Mouse (Mus musculus): ENCODE measurements around the gene Armh3. TPM values are rescaled to one million over a fixed set of nuclear protein-coding genes. Genes with fewer than 3 reads are reported as not detected.
"Not testable (repeated sequence)": the region's sequence is repeated elsewhere in the genome, so short reads cannot be mapped to it uniquely, and the experiment has no call there.

Armh3 gene
- polyA plus RNA-seq, 1 experiment, result 15.3 TPM

DNA sequence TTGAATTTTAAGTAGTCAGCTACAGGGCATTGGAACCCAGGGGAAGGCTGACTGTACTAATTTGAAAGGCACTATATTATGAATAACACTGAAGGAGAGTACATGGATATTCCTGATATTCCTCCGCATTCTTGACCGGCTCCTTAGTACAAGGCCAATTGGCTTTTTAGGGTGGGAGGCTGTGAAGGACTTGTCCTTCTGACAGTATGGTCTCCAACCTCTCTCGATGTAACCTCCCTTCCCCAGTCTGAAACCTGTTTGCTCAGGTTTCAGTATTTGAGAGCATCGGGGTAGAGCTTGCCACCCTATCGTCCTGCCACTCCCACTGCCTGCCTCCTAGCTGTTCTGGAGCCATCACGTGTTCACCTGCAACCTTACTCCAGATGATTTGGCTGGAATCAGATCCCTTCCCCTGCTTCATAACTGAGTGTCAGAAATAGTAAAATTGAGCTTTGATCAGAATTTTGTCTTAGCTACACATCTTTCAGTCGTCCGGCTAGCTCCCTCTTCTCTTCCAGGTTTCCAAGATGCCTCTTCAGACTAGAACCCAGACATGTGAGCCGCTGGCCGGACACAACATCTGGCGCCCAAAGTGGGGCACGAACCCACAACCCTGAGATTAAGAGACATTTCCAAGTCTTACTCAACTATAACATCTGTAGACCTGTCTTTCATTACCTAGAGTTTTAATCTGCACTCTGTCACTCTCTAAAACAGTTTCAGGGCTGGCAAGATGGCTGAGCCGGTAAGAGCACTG lies 4.1 kb downstream of the Armh3 start:
- TF ChIP-seq CTCF (IDR thresholded peaks at IDR 0.05; ENCODE audit: borderline replicate concordance, insufficient read depth, low read length), result no peak
- TF ChIP-seq POLR2A (IDR thresholded peaks at IDR 0.05; ENCODE audit: low read depth, low read length), result no peak
- no peak overlapping the region for H3K27ac ChIP-seq (ENCODE audit: insufficient read depth, low read length)
- no peaks in the 10 kb centered on the region for H3K4me1 ChIP-seq (ENCODE audit: control insufficient read depth, insufficient read depth, low read length)
- no peak overlapping the region for H3K4me3 ChIP-seq (ENCODE audit: insufficient read depth, low read length)

DNA sequence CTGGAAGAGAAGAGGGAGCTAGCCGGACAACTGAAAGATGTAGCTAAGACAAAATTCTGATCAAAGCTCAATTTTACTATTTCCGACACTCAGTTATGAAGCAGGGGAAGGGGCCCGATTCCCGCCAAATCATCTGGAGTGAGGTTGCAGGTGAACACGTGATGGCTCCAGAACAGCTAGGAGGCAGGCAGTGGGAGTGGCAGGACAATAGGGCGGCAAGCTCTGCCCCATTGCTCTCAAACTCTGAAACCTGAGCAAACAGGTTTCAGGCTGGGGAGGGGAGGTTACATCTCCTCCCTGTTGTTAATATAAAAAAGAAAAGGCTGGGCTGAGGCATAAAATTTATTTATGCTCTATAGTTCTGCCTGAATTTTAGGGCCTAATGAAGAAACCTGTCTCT lies 4.8 kb downstream of the Armh3 start:
- H3K27ac ChIP-seq (ENCODE audit: insufficient read depth, low read length); H3K4me1 ChIP-seq (ENCODE audit: control insufficient read depth, insufficient read depth, low read length); H3K4me3 ChIP-seq (ENCODE audit: insufficient read depth, low read length): not testable (repeated sequence)

DNA sequence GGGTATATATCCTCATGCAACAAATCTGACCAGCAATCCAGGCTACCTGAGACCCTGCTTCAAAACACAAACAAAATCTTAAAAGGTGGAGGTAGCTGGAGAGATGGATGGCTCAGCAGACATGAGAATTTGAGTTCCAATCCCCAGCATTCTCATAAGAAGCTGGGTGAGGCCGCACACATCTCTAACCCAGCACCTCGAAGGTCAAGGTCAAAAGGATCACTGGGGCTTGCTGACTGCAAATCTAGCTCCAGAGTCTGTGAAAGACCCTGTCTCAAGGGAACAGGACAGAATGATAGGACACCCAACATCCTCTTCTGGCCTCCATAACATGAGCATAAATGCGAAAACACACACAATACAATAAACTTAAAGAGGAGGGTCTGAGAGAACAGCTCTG lies 7.1 kb downstream of the Armh3 start:
- Histone ChIP-seq H3K4me1 (ENCODE audit: control insufficient read depth, insufficient read depth, low read length) (no peaks in the 10 kb centered on the region), H3K27ac (ENCODE audit: insufficient read depth, low read length) (no peak overlapping the region), H3K4me3 (ENCODE audit: insufficient read depth, low read length) (no peak overlapping the region)
- no peak for TF ChIP-seq CTCF (IDR thresholded peaks at IDR 0.05; ENCODE audit: borderline replicate concordance, insufficient read depth, low read length)
- no peak for TF ChIP-seq POLR2A (IDR thresholded peaks at IDR 0.05; ENCODE audit: low read depth, low read length)

DNA sequence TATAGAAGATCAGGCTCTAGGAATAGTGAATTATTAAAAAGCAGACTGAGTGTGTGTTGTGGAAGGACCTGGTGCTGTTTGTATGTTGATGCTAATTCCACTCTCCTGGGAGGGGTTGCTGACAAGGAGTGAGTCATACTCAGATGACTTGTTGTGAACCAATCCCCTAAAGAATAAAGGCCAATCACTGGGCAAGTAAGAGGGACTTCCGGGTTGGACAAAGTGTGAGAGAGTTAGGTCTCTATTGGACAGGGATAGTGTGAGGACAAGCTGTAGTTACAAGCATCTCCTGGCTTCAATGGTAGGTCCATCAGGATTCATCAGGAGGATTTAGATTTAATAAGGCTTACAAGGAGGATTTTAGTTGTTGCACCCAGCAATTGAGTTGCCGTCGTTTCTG lies 10.1 kb downstream of the Armh3 start:
- H3K27ac ChIP-seq (ENCODE audit: insufficient read depth, low read length), result no peak overlapping the region
- no peak overlapping the region for H3K4me3 ChIP-seq (ENCODE audit: insufficient read depth, low read length)
- no peak for TF ChIP-seq POLR2A (IDR thresholded peaks at IDR 0.05; ENCODE audit: low read depth, low read length)
- TF ChIP-seq CTCF (IDR thresholded peaks at IDR 0.05; ENCODE audit: borderline replicate concordance, insufficient read depth, low read length), result no peak
- H3K4me1 ChIP-seq (ENCODE audit: control insufficient read depth, insufficient read depth, low read length), result no peaks in the 10 kb centered on the region

DNA sequence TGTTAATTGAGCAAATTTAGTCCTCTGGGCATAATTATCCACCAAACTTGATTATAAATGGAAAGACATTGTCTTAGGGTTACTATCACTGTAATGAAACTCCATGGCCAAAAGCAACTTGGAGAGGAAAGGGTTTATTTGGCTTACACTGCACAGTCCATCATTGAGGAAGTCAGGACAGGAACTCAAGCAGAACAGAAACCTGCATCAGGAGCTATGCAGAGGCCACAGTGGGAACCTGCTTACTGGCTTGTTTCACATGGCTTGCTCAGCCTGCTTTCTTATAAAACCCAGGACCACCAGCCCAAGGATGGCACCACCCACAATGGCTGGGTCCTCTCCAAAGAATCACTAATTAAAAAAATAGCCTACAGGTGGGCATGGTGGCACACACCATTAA lies 13.9 kb downstream of the Armh3 start:
- Histone ChIP-seq H3K27ac (ENCODE audit: insufficient read depth, low read length) (no peak overlapping the region), H3K4me3 (ENCODE audit: insufficient read depth, low read length) (no peak overlapping the region), H3K4me1 (ENCODE audit: control insufficient read depth, insufficient read depth, low read length) (no peaks in the 10 kb centered on the region)
- no peak for TF ChIP-seq CTCF (IDR thresholded peaks at IDR 0.05; ENCODE audit: borderline replicate concordance, insufficient read depth, low read length)
- TF ChIP-seq POLR2A (IDR thresholded peaks at IDR 0.05; ENCODE audit: low read depth, low read length), result no peak

DNA sequence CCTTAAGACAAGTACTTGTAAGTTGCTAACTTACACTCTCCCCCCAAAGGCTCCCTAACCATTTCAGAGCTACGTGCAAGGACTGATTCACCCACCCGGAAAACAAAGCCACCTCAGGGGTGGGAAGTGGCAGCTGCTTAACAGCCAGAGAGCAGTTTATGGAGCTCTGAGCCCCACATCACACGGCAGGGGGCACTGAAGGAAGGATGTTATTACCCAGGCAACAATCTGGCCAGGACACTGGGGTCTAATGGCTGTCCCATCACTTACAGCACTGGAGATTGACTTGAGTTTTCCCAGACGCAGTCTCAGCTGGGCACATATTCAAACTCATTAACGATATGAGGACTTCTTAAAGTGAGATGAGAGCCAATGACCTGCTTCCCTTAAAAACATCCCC lies 37.5 kb downstream of the Armh3 start:
- Histone ChIP-seq H3K27ac (ENCODE audit: insufficient read depth, low read length) (no peak overlapping the region), H3K4me1 (ENCODE audit: control insufficient read depth, insufficient read depth, low read length) (no peaks in the 10 kb centered on the region), H3K4me3 (ENCODE audit: insufficient read depth, low read length) (no peak overlapping the region)
- TF ChIP-seq CTCF (IDR thresholded peaks at IDR 0.05; ENCODE audit: borderline replicate concordance, insufficient read depth, low read length) (no peak), POLR2A (IDR thresholded peaks at IDR 0.05; ENCODE audit: low read depth, low read length) (no peak)

DNA sequence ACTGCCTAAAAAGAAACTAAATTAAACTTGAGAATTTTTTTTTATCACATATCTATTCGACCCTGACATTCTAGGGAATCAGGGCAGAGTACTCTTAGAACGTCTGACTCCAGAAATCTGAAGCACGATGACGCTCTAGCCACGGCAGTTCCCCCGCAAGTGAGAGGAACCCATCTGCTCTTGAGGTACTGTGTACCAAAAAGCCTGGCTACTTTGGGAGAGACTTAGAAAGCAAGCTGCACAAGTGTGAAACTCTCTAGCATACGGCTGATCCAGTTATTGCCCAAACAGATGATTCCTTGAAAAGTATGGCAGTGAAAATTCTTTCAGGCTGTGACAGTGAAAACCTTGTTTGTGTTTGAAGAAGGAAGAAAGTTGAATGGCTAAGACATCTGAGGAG lies 41.6 kb downstream of the Armh3 start:
- Histone ChIP-seq H3K4me3 (ENCODE audit: insufficient read depth, low read length) (no peak overlapping the region), H3K27ac (ENCODE audit: insufficient read depth, low read length) (no peak overlapping the region), H3K4me1 (ENCODE audit: control insufficient read depth, insufficient read depth, low read length) (no peaks in the 10 kb centered on the region)
- no peak for TF ChIP-seq POLR2A (IDR thresholded peaks at IDR 0.05; ENCODE audit: low read depth, low read length)
- no peak for TF ChIP-seq CTCF (IDR thresholded peaks at IDR 0.05; ENCODE audit: borderline replicate concordance, insufficient read depth, low read length)

DNA sequence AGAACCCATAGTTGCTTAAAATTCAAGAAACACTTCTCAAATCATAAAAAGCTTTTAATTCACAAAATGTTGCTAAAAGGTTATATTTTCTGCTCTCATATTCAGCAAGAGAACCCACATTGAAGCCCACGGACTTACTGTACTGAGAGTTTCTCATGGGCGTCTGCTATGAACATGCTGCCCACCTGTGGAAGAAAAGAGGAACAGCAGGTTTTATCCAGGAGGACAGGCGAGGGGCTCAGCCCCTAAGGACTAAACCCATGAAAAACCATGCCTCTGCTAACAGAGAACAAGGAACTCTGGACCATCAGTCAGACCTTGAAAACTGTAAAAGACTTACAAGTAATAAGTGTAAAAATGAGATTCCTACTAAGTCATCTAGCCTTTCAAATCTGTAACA lies 45.0 kb downstream of the Armh3 start:
- Histone ChIP-seq H3K4me1 (ENCODE audit: control insufficient read depth, insufficient read depth, low read length) (no peaks in the 10 kb centered on the region), H3K4me3 (ENCODE audit: insufficient read depth, low read length) (no peak overlapping the region), H3K27ac (ENCODE audit: insufficient read depth, low read length) (no peak overlapping the region)
- TF ChIP-seq CTCF (IDR thresholded peaks at IDR 0.05; ENCODE audit: borderline replicate concordance, insufficient read depth, low read length) (no peak), POLR2A (IDR thresholded peaks at IDR 0.05; ENCODE audit: low read depth, low read length) (no peak)

DNA sequence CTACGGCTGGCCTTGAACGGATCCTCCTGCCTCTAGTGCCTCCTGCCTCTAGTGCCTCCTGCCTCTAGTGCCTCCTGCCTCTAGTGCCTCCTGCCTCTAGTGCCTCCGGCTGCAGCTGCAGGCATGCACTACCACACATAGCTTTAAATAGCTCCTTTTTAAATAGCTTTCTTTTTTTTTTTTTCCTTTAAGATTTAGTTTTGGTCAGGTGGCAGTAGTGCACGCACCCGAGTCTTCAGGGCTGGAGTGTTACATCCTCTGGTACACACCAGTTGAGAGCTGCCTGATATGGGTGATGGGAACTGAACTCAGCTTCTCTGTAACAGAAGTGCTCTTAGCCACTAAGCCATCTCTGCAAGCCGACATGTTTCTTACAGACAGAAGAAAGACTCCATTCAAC lies 49.1 kb downstream of the Armh3 start:
- no peak overlapping the region for H3K4me3 ChIP-seq (ENCODE audit: insufficient read depth, low read length)
- H3K27ac ChIP-seq (ENCODE audit: insufficient read depth, low read length), result no peak overlapping the region
- no peaks in the 10 kb centered on the region for H3K4me1 ChIP-seq (ENCODE audit: control insufficient read depth, insufficient read depth, low read length)
- TF ChIP-seq POLR2A (IDR thresholded peaks at IDR 0.05; ENCODE audit: low read depth, low read length) (no peak), CTCF (IDR thresholded peaks at IDR 0.05; ENCODE audit: borderline replicate concordance, insufficient read depth, low read length) (no peak)

DNA sequence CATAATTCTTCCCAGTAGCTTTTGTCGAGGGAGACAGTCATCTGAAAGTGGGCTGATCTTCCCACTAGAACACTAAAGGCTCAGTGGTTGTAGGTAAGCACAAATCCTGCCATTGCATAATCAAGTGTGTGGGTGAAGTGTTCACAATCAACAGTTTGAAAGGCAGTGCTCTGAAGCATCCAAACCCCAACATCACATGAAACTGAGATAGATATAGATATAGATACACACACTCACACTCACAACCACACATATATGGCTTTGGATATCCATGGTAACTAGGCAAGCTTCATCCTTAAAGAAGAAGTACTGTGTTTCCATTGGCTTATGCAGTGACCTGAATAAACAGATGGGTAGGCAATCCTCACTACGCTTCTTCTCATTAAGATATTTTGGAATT lies 50.5 kb downstream of the Armh3 start:
- H3K4me1 ChIP-seq (ENCODE audit: control insufficient read depth, insufficient read depth, low read length), result no peaks in the 10 kb centered on the region
- no peak overlapping the region for H3K4me3 ChIP-seq (ENCODE audit: insufficient read depth, low read length)
- H3K27ac ChIP-seq (ENCODE audit: insufficient read depth, low read length), result no peak overlapping the region
- TF ChIP-seq POLR2A (IDR thresholded peaks at IDR 0.05; ENCODE audit: low read depth, low read length) (no peak), CTCF (IDR thresholded peaks at IDR 0.05; ENCODE audit: borderline replicate concordance, insufficient read depth, low read length) (no peak)

DNA sequence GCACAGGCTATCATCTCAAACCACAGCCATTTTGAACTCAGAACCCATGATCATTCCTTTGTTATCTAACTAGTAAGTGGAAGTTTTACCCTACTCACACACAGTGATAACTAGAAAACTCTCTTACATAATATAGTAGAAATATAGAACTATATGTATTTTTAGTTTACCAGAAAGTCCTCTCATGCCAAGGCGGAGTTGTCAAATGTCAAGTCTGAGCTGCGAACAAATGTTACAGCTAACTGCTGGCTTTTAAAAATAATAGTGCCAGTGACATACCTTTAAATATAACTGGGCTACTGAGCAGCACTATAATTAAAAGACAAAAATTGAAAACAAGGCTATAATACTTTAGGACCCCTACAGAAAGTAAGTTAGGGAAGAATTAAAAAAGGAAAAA lies 51.0 kb downstream of the Armh3 start:
- no peaks in the 10 kb centered on the region for H3K4me1 ChIP-seq (ENCODE audit: control insufficient read depth, insufficient read depth, low read length)
- H3K27ac ChIP-seq (ENCODE audit: insufficient read depth, low read length), result no peak overlapping the region
- TF ChIP-seq CTCF (IDR thresholded peaks at IDR 0.05; ENCODE audit: borderline replicate concordance, insufficient read depth, low read length) (no peak), POLR2A (IDR thresholded peaks at IDR 0.05; ENCODE audit: low read depth, low read length) (no peak)
- no peak overlapping the region for H3K4me3 ChIP-seq (ENCODE audit: insufficient read depth, low read length)
